Mouse (Mus musculus) liver, adult 10 weeks (tissue): Measurements from ENCODE around the gene Gm2956. TPM values are rescaled to one million over a fixed set of nuclear protein-coding genes. Genes with fewer than 3 reads are reported as not detected.

ENCODE experiments used
- polyA plus RNA-seq: library from polyadenylated mRNA; stranded (reverse); fragments of 350-450 nt; fragmentation: Illumina TruSeq; extraction: RNeasy Lipid Tissue Mini Kit (QIAGEN cat#74804); gene quantifications from one replicate; pipeline ENCODE4 v1.2.3, GENCODE M21; 2014; ENCODE audit warnings: low read depth, low replicate concordance

The Gm2956 gene
- not detected for polyA plus RNA-seq

DNA sequence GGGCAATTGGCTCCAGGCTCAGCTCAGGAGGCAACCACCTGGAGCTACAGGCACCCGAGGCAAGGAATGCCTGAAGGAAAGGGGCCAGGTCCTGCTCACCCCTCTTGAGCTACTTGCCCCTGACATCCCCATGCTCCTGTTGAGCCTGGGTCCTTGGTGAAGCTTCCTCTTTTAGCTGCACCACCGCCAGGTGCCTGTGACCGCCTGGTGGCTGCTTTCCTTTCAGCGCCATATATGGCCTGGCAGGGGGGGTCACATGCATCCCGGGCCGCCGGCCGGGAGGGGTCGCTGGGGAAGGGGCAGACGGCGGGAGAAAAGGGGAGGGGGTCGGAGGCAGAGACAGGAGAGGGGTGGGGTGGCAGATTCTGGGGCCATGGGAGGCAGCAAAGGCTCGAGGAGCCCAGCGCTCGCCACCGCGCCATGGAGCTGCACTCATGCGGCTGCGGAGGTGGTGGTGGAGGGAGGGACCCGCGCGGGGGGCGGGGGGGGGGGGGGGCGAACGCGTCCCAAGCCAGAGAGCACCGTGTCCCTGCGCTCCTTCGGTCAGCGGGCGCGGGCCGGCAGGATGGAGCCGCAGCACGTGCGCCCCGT is at the start of gene Gm2956:
Gene Gm2956 (plus strand): TSS at position 541 of the 591 bp plus-strand sequence.

DNA sequence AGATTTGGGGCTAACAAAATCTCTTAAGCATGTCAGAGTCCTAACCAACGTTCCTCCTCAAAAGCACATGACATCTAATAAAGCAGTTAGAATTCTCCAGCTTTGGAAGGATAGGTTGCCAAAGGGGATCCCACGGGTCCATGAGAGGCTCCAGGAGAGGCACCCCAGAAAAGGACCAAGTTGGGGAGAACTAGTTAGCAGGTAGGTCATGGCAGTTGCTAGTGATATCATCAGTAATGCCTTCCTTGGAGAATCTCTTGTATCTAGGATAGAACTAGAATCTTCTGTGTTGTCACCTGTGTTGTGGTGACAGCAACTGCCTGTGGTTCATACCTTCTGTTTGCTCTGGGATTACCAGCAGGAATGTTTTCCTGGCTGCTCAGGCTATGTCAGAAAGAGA is 62.4 kb downstream of the Gm2956 start, which contains the start of gene Gm10413:
Gene Gm10413 (plus strand): TSS at position 301 of the 400 bp plus-strand sequence.

Other genes with a start within 250 kb of the Gm2956 start
- not detected for gene Gm10340, start 198.6 kb upstream of the Gm2956 start, polyA plus RNA-seq
- not detected for gene Gm5795, start 144.4 kb upstream of the Gm2956 start, polyA plus RNA-seq
- gene D830030K20Rik, start 124.1 kb upstream of the Gm2956 start, polyA plus RNA-seq, result not detected
- not detected for gene Gm10413, start 62.5 kb downstream of the Gm2956 start, polyA plus RNA-seq
- not detected for gene Gm10409, start 80.0 kb downstream of the Gm2956 start, polyA plus RNA-seq
- gene Gm3005, start 95.5 kb downstream of the Gm2956 start, polyA plus RNA-seq, result not detected
- gene Gm10408, start 116.8 kb downstream of the Gm2956 start, polyA plus RNA-seq, result not detected